Mouse (Mus musculus) midbrain, postnatal 0 days (tissue): ENCODE measurements around the gene Wfikkn1. TPM values are rescaled to one million over a fixed set of nuclear protein-coding genes. Genes with fewer than 3 reads are reported as not detected.

Experiments used
- ATAC-seq: fragments of 200-750 bp; cut with Nextera tagmentation; 2 replicates; pipeline ENCODE4 v1.8.0; 2017; ENCODE audit warnings: moderate number of reproducible peaks, mild to moderate bottlenecking, moderate TSS enrichment, moderate library complexity; ENCODE audit not compliant: low FRiP score
- DNase-seq: peaks from one replicate; pipeline ENCODE4 v3.0.0-alpha.2; 2015; ENCODE audit warnings: low spot score
- H3K27ac ChIP-seq: fragments of 300-500 bp; sonication (generic); 2 replicates; pipeline ENCODE4 v1.5.1; 2014; ENCODE audit warnings: low read depth, mild to moderate bottlenecking, low read length, mixed read lengths
- H3K27me3 ChIP-seq: fragments of 300-500 bp; sonication (generic); 2 replicates; pipeline ENCODE4 v1.6.1; 2014; ENCODE audit warnings: low read length, control low read depth, mixed read lengths; ENCODE audit not compliant: insufficient read depth
- H3K36me3 ChIP-seq: fragments of 300-500 bp; sonication (generic); 2 replicates; pipeline ENCODE4 v1.6.1; 2014; ENCODE audit warnings: low read length, control low read depth, mixed read lengths; ENCODE audit not compliant: insufficient read depth
- H3K4me1 ChIP-seq: fragments of 300-500 bp; sonication (generic); 2 replicates; pipeline ENCODE4 v1.6.1; 2014; ENCODE audit warnings: mild to moderate bottlenecking, control low read depth, antibody characterized with exemption, low read length, mixed read lengths; ENCODE audit not compliant: insufficient read depth
- H3K4me2 ChIP-seq: fragments of 300-500 bp; sonication (generic); 2 replicates; pipeline ENCODE4 v1.6.1; 2014; ENCODE audit warnings: low read depth, mild to moderate bottlenecking, low read length, mixed read lengths; ENCODE audit not compliant: poor library complexity, severe bottlenecking
- H3K4me3 ChIP-seq: fragments of 300-500 bp; sonication (generic); 2 replicates; pipeline ENCODE4 v1.5.1; 2014; ENCODE audit warnings: low read depth, mild to moderate bottlenecking, low read length, moderate library complexity
- H3K9ac ChIP-seq: fragments of 300-500 bp; sonication (generic); replicated peaks from 2 replicates; pipeline ENCODE4 v1.6.1; 2014; ENCODE audit warnings: mild to moderate bottlenecking, low read length, moderate library complexity, mixed read lengths; ENCODE audit not compliant: poor library complexity, severe bottlenecking
- H3K9me3 ChIP-seq: fragments of 300-500 bp; sonication (generic); 2 replicates; pipeline ENCODE4 v1.6.1; 2016; ENCODE audit warnings: low read length, control low read depth
- CTCF ChIP-seq: IDR thresholded peaks from 2 replicates; pipeline ENCODE4 v1.5.1; 2016; ENCODE audit warnings: antibody characterized with exemption, mild to moderate bottlenecking
- WGBS: fragments of 180-500 bp; shearing (Covaris S2); extraction: QIAGEN DNeasy Blood & Tissue Kit; methylation state at CpG from one replicate; pipeline ENCODE4 v1.1.7; 2014; 5-methylcytosine and 5-hydroxymethylcytosine counted together
- polyA plus RNA-seq: library from polyadenylated mRNA; unstranded; fragments of >200 nt; fragmentation: Nextera tagmentation; extraction: Ambion mirVana; gene quantifications from 2 replicates; pipeline ENCODE4 v1.2.1, GENCODE M21; 2015
- total RNA-seq: library from RNA; depleted of rRNA; stranded (reverse); fragments of >200 nt; gene quantifications from 2 replicates; pipeline ENCODE4 v1.2.3, GENCODE M21; 2014

Wfikkn1 gene
- total and polyA plus RNA-seq, 2 experiments from 2014 or later = 0.42 to 0.77 TPM

DNA sequence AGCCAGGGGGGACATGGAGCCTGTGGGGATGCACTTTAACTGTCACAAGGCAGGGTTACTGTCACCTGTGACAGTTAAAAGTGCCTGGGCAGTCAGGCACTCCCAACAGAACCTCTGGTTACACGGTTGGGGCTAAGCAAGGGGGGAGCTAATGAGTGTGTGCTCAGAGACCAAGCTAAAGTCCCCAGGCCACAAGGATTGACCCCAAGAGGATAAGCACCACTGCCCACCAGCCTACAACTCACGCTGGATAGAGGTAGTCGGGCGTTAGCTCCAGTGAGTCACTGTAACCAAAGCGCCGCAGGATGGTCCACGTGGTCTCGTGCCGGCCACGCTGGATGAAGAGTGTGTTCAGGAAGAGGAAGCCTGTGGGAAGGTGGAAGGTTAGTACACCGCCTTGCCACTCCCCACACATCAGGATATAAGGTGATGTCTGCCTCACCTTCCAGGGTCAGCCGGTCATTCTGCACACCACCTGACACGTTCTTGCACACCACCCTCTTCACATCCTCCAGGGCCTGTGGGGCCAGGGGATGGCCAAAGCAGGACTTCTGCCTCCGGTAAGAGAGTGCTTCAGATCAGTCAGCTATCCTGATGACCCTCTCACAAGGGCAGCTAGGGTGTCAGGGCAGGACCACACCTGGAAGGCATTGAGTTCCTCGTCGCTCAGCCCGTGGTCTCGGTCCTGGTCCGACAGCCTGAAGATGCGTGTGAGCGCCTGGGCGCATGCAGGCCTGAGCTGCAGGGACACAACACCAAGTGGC lies 39.4 kb downstream of the Wfikkn1 start, which contains the start of gene Gm20683:
Gm20683 (minus strand) TSS at position 647 of the 764 bp plus-strand sequence.
- peaks cover 15% of the 10 kb centered on the region for H3K4me1 ChIP-seq
- no peaks in the 10 kb centered on the region for H3K27me3 ChIP-seq
- no peak for ATAC-seq
- H3K9me3 ChIP-seq = no peaks in the 10 kb centered on the region
- no peak within 1 kb of the TSS for H3K4me2 ChIP-seq
- H3K9ac ChIP-seq = no peak within 1 kb of the TSS
- DNase-seq = no peak
- no peak within 1 kb of the TSS for H3K27ac ChIP-seq
- TF ChIP-seq CTCF = no peak
- H3K36me3 ChIP-seq = peaks cover 37% of the 10 kb centered on the region
- 94% methylated on average over 22 of the region's 22 CpGs for WGBS
- H3K4me3 ChIP-seq = no peak within 1 kb of the TSS

- Histone ChIP-seq H3K9me3 (no peaks in the 10 kb centered on the region), H3K4me2 (no peak overlapping the region), H3K36me3 (peaks cover 37% of the 10 kb centered on the region), H3K4me3 (no peak overlapping the region), H3K4me1 (peaks cover 22% of the 10 kb centered on the region), H3K27ac (no peak overlapping the region), H3K27me3 (no peaks in the 10 kb centered on the region), H3K9ac (no peak overlapping the region)
- DNase-seq = no peak
- ATAC-seq = no peak
- no peak for TF ChIP-seq CTCF
- WGBS = over 99% methylated on average over 6 of the region's 6 CpGs
These were observed 40.1 kb downstream of the Wfikkn1 start for GRCm38 (mm10) chr17:25840519-25840918.

DNA sequence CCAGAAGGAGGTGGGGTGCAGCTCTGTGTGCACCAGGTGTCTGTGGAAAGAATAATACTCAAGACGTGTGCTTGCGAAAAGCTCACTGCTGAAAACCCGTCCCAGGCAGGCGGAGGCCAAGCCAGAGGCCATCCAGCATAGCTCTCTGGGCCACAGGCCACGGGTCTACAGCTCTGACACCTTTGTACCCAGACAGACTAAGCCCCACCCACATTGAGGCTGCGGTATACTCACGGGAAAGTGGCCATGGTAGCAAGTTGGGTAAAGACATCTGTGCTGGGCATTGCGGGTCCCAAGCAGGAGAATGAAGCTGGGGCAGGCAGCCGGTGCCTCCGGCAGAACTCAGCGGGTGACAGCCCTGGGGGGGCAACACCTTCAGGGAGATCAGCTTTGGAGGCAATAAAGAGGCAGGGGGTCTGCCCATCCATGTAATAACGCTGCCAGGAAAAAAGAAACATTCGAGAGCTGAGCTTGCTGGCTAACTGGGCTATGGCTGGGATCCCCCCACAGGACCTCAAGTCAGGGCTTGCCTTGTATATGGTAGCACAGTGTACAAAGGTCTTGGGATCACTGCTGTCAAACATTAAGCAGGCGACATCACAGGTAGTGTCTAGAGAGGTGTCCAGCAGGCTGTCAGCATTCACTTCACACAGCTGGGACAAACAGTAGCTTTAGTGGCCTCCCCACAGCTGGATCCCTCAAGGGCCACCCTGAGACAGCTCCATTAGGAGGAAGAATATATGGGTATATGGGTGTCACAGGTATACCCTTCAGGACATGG lies 41.0 kb downstream of the Wfikkn1 start:
- Histone ChIP-seq H3K9me3 (no peaks in the 10 kb centered on the region), H3K9ac (no peak overlapping the region), H3K36me3 (peaks cover 46% of the 10 kb centered on the region)

DNA sequence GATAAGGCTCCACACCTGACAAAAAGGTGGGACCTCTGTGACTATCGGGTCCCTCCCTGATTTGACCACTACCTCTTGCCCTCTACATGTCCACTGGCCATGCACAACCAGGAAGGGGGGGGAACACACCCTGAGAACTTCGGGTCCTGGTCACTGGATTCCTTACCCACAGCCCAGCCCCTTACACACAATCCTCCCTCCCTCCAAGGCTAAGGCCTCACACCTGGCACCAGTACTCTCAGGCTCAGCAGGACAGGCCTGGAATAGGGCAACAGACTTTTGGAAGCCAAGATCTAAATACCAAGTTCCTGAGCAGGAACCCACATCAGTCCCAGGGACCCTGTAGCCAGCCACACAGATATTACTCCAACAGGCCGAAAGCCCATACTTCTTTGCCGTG lies 41.8 kb downstream of the Wfikkn1 start:
- H3K27me3 ChIP-seq = no peaks in the 10 kb centered on the region
- 95% methylated on average over 4 of the region's 4 CpGs for WGBS
- H3K36me3 ChIP-seq = peaks cover 46% of the 10 kb centered on the region
- no peak overlapping the region for H3K4me2 ChIP-seq
- DNase-seq (no peak), ATAC-seq (no peak)
- H3K4me1 ChIP-seq = peaks cover 33% of the 10 kb centered on the region
- no peak for TF ChIP-seq CTCF
- no peaks in the 10 kb centered on the region for H3K9me3 ChIP-seq
- no peak overlapping the region for H3K27ac ChIP-seq
- H3K9ac ChIP-seq = no peak overlapping the region
- H3K4me3 ChIP-seq = no peak overlapping the region

More for the DNA sequence above, 41.0 kb downstream of the Wfikkn1 start:
- DNase-seq = no peak
- Histone ChIP-seq H3K27ac (no peak overlapping the region), H3K4me2 (no peak overlapping the region), H3K27me3 (no peaks in the 10 kb centered on the region), H3K4me1 (peaks cover 26% of the 10 kb centered on the region), H3K4me3 (no peak overlapping the region)
- TF ChIP-seq CTCF = no peak
- WGBS = 87% methylated on average over 14 of the region's 14 CpGs
- no peak for ATAC-seq

- Histone ChIP-seq H3K4me2 (peak overlapping the region; percentile 75), H3K27ac (peak overlapping the region; percentile 82), H3K27me3 (no peaks in the 10 kb centered on the region), H3K36me3 (peaks cover 45% of the 10 kb centered on the region), H3K4me1 (peaks cover 27% of the 10 kb centered on the region), H3K9ac (peak overlapping the region; percentile 81; the same call in 1 of the 2 replicates), H3K9me3 (no peaks in the 10 kb centered on the region), H3K4me3 (peak overlapping the region; percentile 41; the same call in 1 of the 2 replicates)
- TF ChIP-seq CTCF = no peak
- DNase-seq = peak; percentile 51
- WGBS = 11% methylated on average over 3 of the region's 3 CpGs
- ATAC-seq = no peak
These were observed 43.1 kb downstream of the Wfikkn1 start for GRCm38 (mm10) chr17:25837533-25837932.

DNA sequence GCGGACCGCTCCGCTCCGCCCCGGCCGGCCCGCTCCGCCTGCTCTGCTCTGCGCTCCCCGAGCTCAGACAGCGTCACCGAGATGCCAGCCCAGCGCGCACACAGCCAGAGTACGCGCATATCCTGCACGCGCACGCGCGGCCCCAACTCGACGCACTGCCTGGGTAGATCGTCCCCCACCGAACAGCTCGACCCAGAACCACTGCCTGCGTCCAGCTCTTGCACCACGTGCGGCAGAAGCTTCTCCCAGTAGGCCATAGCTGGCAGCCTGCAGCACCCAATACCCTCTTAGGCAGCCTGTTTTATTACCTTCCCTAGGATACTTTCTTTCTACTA lies 43.6 kb downstream of the Wfikkn1 start, which contains the start of gene Rhbdl1:
Rhbdl1 (minus strand) TSS at position 220 of the 335 bp plus-strand sequence.
- DNase-seq (peak; percentile 88), ATAC-seq (peak; percentile 50; the same call in 1 of the 2 replicates)
- Histone ChIP-seq H3K36me3 (peaks cover 44% of the 10 kb centered on the region), H3K27ac (peak within 1 kb of the TSS; percentile 82), H3K4me2 (peak within 1 kb of the TSS; percentile 75), H3K27me3 (no peaks in the 10 kb centered on the region), H3K9ac (peak within 1 kb of the TSS; percentile 81), H3K4me1 (peaks cover 27% of the 10 kb centered on the region), H3K4me3 (peak within 1 kb of the TSS; percentile 41), H3K9me3 (no peaks in the 10 kb centered on the region)
- WGBS = under 1% methylated on average over 26 of the region's 29 CpGs
- TF ChIP-seq CTCF = no peak
